Mouse (Mus musculus) heart, postnatal 0 days (tissue): ENCODE measurements around the gene Slc6a21. TPM values are rescaled to one million over a fixed set of nuclear protein-coding genes. Genes with fewer than 3 reads are reported as not detected.

Experiments
- ATAC-seq: fragments of 200-750 bp; cut with Nextera tagmentation; 2 replicates; pipeline ENCODE4 v1.8.0; 2017; ENCODE audit warnings: low read depth, moderate number of reproducible peaks, moderate library complexity; ENCODE audit not compliant: insufficient read depth
- DNase-seq: peaks from one replicate; pipeline ENCODE4 v3.0.0-alpha.2; 2016; ENCODE audit warnings: low spot score
- H3K27ac ChIP-seq: fragments of 300-500 bp; sonication (generic); 2 replicates; pipeline ENCODE4 v1.5.1; 2014; ENCODE audit warnings: low read depth, mild to moderate bottlenecking
- H3K27me3 ChIP-seq: fragments of 300-500 bp; sonication (generic); 2 replicates; pipeline ENCODE4 v1.6.1; 2014; ENCODE audit warnings: low read length, mixed read lengths; ENCODE audit not compliant: control insufficient read depth, insufficient read depth
- H3K36me3 ChIP-seq: fragments of 300-500 bp; sonication (generic); replicated peaks from 2 replicates; pipeline ENCODE4 v1.6.1; 2014; ENCODE audit warnings: low read length, mixed read lengths; ENCODE audit not compliant: control insufficient read depth, insufficient read depth
- H3K4me1 ChIP-seq: fragments of 300-500 bp; sonication (generic); 2 replicates; pipeline ENCODE4 v1.6.1; 2014; ENCODE audit warnings: antibody characterized with exemption; ENCODE audit not compliant: control insufficient read depth, insufficient read depth
- H3K4me2 ChIP-seq: fragments of 300-500 bp; sonication (generic); 2 replicates; pipeline ENCODE4 v1.6.1; 2014; ENCODE audit warnings: low read depth, mild to moderate bottlenecking, low read length, moderate library complexity
- H3K4me3 ChIP-seq: fragments of 300-500 bp; sonication (generic); 2 replicates; pipeline ENCODE4 v1.5.1; 2014; ENCODE audit warnings: low read depth, low read length
- H3K9ac ChIP-seq: fragments of 300-500 bp; sonication (generic); replicated peaks from 2 replicates; pipeline ENCODE4 v1.6.1; 2014; ENCODE audit warnings: low read depth, low read length, mixed read lengths
- H3K9me3 ChIP-seq: fragments of 300-500 bp; sonication (generic); replicated peaks from 2 replicates; pipeline ENCODE4 v1.6.1; 2016; ENCODE audit warnings: low read length; ENCODE audit not compliant: control insufficient read depth
- CTCF ChIP-seq: IDR thresholded peaks from 2 replicates; pipeline ENCODE4 v1.5.1; 2016; ENCODE audit warnings: antibody characterized with exemption, control low read depth, low read depth
- EP300 ChIP-seq: IDR thresholded peaks from 2 replicates; pipeline ENCODE4 v1.6.1; 2016; ENCODE audit warnings: antibody characterized with exemption, low read depth
- WGBS: fragments of 180-500 bp; shearing (Covaris S2); extraction: QIAGEN DNeasy Blood & Tissue Kit; methylation state at CpG from one replicate; pipeline ENCODE4 v1.1.7; 2014; 5-methylcytosine and 5-hydroxymethylcytosine counted together
- polyA plus RNA-seq: library from polyadenylated mRNA; unstranded; fragments of >200 nt; fragmentation: Nextera tagmentation; extraction: Ambion mirVana; gene quantifications from 2 replicates; pipeline ENCODE4 v1.2.1, GENCODE M21; 2015
- total RNA-seq: library from RNA; depleted of rRNA; stranded (reverse); fragments of >200 nt; gene quantifications from 2 replicates; pipeline ENCODE4 v1.2.3, GENCODE M21; 2014; ENCODE audit warnings: low replicate concordance

The Slc6a21 gene
- total and polyA plus RNA-seq, 2 experiments from 2014 or later: not detected

- Histone ChIP-seq H3K9me3 (no peaks in the 10 kb centered on the region), H3K27me3 (no peaks in the 10 kb centered on the region), H3K4me1 (no peaks in the 10 kb centered on the region), H3K9ac (no peak overlapping the region), H3K27ac (no peak overlapping the region), H3K4me3 (no peak overlapping the region), H3K36me3 (peaks cover 28% of the 10 kb centered on the region), H3K4me2 (no peak overlapping the region)
- TF ChIP-seq EP300: no peak
- TF ChIP-seq CTCF: peak; percentile 82
- DNase-seq (peak; percentile 68), ATAC-seq (peak; percentile 88)
- WGBS: 7% methylated on average over 5 of the region's 5 CpGs
Measured at GRCm38 (mm10) chr7:45299752-45300151, 22.4 kb downstream of the Slc6a21 start.

- DNase-seq (peak; percentile 56), ATAC-seq (peak; percentile 68)
- no peaks in the 10 kb centered on the region for H3K27me3 ChIP-seq
- TF ChIP-seq CTCF: peak; percentile 70
- TF ChIP-seq EP300: no peak
- 20% methylated on average over 6 of the region's 6 CpGs for WGBS
- H3K4me1 ChIP-seq: no peaks in the 10 kb centered on the region
- H3K4me2 ChIP-seq: no peak overlapping the region
- no peak overlapping the region for H3K27ac ChIP-seq
- no peak overlapping the region for H3K9ac ChIP-seq
- peaks cover 31% of the 10 kb centered on the region for H3K36me3 ChIP-seq
- no peaks in the 10 kb centered on the region for H3K9me3 ChIP-seq
- no peak overlapping the region for H3K4me3 ChIP-seq
Measured at GRCm38 (mm10) chr7:45300270-45300669, 23.0 kb downstream of the Slc6a21 start.

- Histone ChIP-seq H3K4me1 (no peaks in the 10 kb centered on the region), H3K9me3 (no peaks in the 10 kb centered on the region)
- 56% methylated on average over 8 of the region's 8 CpGs for WGBS
Measured at GRCm38 (mm10) chr7:45302626-45303025, 25.3 kb downstream of the Slc6a21 start.

GRCm38 (mm10) chr7:45304869-45305268 is 27.6 kb downstream of the Slc6a21 start:
- H3K4me2 ChIP-seq: no peak overlapping the region; the same call in 1 of the 2 replicates

More at GRCm38 (mm10) chr7:45302626-45303025, 25.3 kb downstream of the Slc6a21 start:
- Histone ChIP-seq H3K9ac (no peak overlapping the region), H3K36me3 (peaks cover 47% of the 10 kb centered on the region), H3K27ac (no peak overlapping the region), H3K27me3 (no peaks in the 10 kb centered on the region), H3K4me2 (no peak overlapping the region), H3K4me3 (no peak overlapping the region)
- no peak for DNase-seq
- no peak for TF ChIP-seq CTCF
- TF ChIP-seq EP300: no peak
- ATAC-seq: no peak

GRCm38 (mm10) chr7:45305275-45305674 is 28.0 kb downstream of the Slc6a21 start:
- no peaks in the 10 kb centered on the region for H3K27me3 ChIP-seq
- peak; percentile 42 for DNase-seq
- H3K27ac ChIP-seq: no peak overlapping the region
- H3K4me2 ChIP-seq: no peak overlapping the region; the same call in 1 of the 2 replicates
- ATAC-seq: 0 out of 2 replicates have a peak, but pooled peaks have one; percentile 42
- H3K36me3 ChIP-seq: peaks cover 60% of the 10 kb centered on the region
- H3K4me3 ChIP-seq: no peak overlapping the region
- TF ChIP-seq EP300 (no peak), CTCF (peak; percentile 73)
- no peaks in the 10 kb centered on the region for H3K4me1 ChIP-seq
- H3K9me3 ChIP-seq: no peaks in the 10 kb centered on the region
- H3K9ac ChIP-seq: no peak overlapping the region
- WGBS: 24% methylated on average over 16 of the region's 17 CpGs

More at GRCm38 (mm10) chr7:45304869-45305268, 27.6 kb downstream of the Slc6a21 start:
- Histone ChIP-seq H3K27me3 (no peaks in the 10 kb centered on the region), H3K36me3 (peaks cover 56% of the 10 kb centered on the region), H3K4me3 (no peak overlapping the region), H3K9ac (no peak overlapping the region), H3K27ac (no peak overlapping the region), H3K4me1 (no peaks in the 10 kb centered on the region), H3K9me3 (no peaks in the 10 kb centered on the region)
- no peak for ATAC-seq
- WGBS: 55% methylated on average over 12 of the region's 13 CpGs
- no peak for TF ChIP-seq EP300
- TF ChIP-seq CTCF: no peak
- no peak for DNase-seq
